Mouse (Mus musculus): ENCODE results near the gene Prl4a1. TPM values are rescaled to one million over a fixed set of nuclear protein-coding genes. Genes with fewer than 3 reads are reported as not detected.

Gene Prl4a1
- not detected in 2 replicates for polyA plus RNA-seq (2012)

- no peak for TF ChIP-seq GATA1 (IDR thresholded peaks at IDR 0.05; ENCODE audit: low read length)
Observed at GRCm38 (mm10) chr13:28015912-28016311, at the start of gene Prl4a1. Gene Prl4a1 (plus strand): TSS chr13:28016212.

GRCm38 (mm10) chr13:27972931-27973330 lies 43.1 kb upstream of the Prl4a1 start:
- no peak for TF ChIP-seq GATA1 (IDR thresholded peaks at IDR 0.05; ENCODE audit: low read length)

GRCm38 (mm10) chr13:27977646-27978045 lies 38.4 kb upstream of the Prl4a1 start:
- TF ChIP-seq GATA1 (IDR thresholded peaks at IDR 0.05; ENCODE audit: low read length) = no peak

GRCm38 (mm10) chr13:28029330-28029729 lies 13.3 kb downstream of the Prl4a1 start:
- no peak for TF ChIP-seq GATA1 (IDR thresholded peaks at IDR 0.05; ENCODE audit: low read length)

GRCm38 (mm10) chr13:28069315-28069714 lies 53.3 kb downstream of the Prl4a1 start:
- TF ChIP-seq GATA1 (IDR thresholded peaks at IDR 0.05; ENCODE audit: low read length) = no peak

Other genes starting within 250 kb of the Prl4a1 start
- not detected in 2 replicates for gene Prl7c1, start 235.4 kb upstream of the Prl4a1 start, polyA plus RNA-seq (2012)
- not detected in 2 replicates for gene Prl2a1, start 214.6 kb upstream of the Prl4a1 start, polyA plus RNA-seq (2012)
- gene Prl2c1, start 166.9 kb upstream of the Prl4a1 start, polyA plus RNA-seq (2012) = not detected in 2 replicates
- not detected in 2 replicates for gene Prl5a1, start 126.3 kb downstream of the Prl4a1 start, polyA plus RNA-seq (2012)
- 1.3 and 3.3 TPM in 2 replicates for gene Gm11361, start 241.3 kb downstream of the Prl4a1 start, polyA plus RNA-seq (2012)